Mouse (Mus musculus) T-cell, adult 2 months (primary cell): ENCODE data around the gene Kansl1l.

Source experiments
- DNase-seq: peaks from one replicate; pipeline ENCODE4 v3.0.0; 2022; ENCODE audit warnings: low spot score

Gene Kansl1l

GRCm38 (mm10) chr1:66817453-66817839 lies at the start of gene Kansl1l:
Kansl1l (minus strand) TSS chr1:66817562.
- peak; percentile 92 for DNase-seq

DNA sequence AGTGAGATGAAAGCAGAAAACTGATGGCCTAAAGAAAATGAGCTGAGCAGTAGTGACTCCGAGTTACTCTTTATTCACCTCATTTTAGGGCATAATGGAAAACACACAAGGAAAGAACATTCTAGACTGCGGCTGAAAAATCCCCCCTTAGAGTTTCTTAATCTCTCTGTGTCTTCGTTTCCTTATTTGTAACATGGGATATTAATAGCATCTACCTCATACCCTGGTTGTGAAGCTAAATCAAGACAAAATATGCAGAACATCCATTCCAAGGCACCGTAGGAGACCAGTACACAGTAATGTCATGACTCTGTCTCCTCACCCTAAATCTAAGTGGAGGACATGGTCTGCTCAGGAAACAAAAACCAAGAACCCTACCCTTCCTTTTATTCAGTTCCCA lies 48.3 kb upstream of the Kansl1l start:
- DNase-seq: no peak

DNA sequence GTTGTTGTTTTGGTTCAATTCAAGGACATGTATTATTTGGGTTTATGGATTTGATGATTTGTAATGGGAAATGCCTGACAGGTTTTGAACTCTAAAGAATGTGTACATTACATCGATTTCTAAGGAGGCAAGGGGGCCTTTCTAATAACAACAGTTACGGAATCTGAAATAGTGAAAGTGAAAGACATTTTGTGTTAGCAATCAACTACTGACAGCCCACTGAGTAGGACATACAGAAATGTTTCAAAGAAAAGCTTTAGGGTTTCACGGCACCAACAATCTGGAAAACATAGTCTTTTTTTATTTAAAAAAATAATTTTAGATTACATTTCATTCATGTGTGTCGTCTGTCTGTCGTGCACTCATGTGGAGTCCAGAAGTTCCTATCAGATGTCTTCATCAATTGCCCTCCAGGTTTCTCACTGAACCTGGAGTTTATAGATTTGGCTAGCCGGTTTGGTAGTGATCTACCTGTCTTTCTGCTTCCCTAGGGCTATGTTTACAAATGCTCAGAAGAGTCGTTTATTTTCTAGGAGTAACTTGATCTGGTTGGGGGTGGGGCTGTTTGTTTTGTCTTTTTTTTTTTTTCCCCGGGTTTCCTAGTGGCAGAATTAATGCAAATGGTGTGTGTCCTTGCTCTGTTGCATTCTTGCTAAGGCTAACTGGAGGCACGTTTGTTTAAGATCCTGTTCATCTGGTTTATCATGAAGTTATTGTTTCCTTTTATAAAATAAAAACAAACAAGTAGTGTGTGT lies 46.6 kb upstream of the Kansl1l start:
- no peak for DNase-seq

- DNase-seq: peak; percentile 61
Observed at GRCm38 (mm10) chr1:66862712-66863511, 45.5 kb upstream of the Kansl1l start, which contains the start of gene Acadl. Acadl (minus strand) TSS chr1:66863277.

DNA sequence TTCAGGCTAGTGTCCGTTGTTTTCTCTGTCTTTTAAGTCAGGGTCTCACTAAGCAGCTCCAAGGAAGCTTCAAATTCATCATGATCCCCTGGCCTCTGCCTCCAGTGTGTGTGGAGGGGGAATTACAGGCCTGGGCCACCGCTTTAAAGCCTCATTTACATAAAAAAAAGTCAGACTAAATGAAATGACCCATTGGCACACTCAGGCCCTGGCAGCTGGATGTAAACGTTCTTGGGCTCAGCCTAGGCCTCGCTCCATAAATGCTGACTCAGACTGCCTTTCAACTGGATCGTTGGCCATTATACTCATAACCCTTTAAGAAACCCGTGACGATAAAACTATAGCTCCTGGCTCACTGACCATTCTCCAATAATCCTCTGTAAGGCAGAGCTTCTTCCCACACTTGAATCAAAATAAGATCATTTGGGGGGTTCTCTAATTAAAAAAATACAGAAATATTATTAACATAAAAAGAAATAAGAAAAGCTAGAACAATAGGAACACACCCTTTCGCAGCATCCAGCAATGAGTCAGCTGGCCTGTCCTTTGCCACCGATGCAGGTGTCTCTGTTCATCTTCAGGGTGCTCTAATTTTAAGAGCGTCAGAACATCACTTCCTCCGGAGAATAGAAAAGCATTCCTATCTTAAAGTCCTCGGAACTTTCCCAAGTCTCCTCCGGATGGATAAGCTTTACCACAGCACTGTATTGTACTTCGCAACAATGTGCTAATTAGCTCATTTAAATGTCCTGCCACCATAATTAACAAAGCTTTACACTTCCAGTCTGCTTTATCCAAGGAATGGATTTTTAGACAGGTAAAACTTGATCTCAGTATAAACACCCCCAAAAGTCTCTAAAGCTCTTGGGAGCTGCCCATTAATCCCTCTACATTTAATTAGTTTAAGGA lies 44.7 kb upstream of the Kansl1l start:
- DNase-seq: no peak

- peak; percentile 15 for DNase-seq
Observed at GRCm38 (mm10) chr1:66847506-66847905, 30.1 kb upstream of the Kansl1l start.

DNA sequence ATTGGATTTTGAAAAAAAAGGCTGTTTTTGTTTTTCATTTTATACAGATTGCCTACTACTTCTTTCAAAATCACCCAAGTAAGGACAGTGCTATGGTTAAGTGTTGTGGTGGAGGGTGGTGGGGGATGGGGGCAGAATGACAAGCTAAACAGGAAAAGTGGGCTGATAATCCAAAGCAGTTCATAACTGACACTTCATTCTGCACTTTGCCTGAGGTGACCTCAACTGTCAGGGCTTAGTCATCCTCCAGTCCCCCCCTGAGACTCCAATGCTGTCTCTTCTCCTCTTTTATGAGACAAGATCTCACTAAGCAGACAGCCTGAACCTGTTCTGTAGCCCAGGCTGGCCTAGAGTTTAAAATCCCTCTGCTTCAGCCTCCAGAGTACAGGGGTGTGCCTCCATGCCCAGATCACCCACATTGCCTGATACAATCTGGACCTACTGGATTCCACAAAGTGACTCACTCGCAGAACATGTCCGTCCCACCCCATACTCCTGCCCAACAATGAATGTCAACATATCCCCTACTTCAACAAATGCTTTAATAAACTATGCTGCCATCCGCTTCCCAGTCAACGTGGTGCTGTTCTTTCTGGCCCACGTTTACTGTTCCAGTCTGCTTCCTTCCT lies 28.4 kb upstream of the Kansl1l start:
- no peak for DNase-seq

- no peak for DNase-seq
Observed at GRCm38 (mm10) chr1:66841938-66842337, 24.6 kb upstream of the Kansl1l start.

GRCm38 (mm10) chr1:66841510-66841909 lies 24.1 kb upstream of the Kansl1l start:
- DNase-seq: no peak

- no peak for DNase-seq
Observed at GRCm38 (mm10) chr1:66839755-66840438, 22.5 kb upstream of the Kansl1l start.

DNA sequence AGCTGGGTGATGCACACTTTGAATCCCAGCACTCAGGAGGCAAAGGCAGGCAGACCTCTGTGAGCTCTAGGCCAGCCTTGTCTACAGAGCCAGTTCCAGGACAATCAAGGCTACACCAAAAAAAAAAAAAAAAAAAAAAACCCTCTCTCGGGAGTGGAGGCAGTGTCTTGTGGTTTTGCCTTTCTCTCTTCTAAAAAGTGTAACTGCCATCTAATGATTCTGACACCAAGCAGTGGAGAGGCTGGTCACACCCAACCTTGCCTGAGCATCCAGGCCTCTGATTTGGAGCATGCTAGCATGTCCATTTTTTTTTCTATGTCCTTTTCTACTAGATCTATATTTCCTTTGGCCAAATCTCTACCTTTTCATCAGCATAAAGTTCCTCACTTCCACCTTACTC lies 21.8 kb upstream of the Kansl1l start:
- no peak for DNase-seq

- DNase-seq: peak; percentile 69
Observed at GRCm38 (mm10) chr1:66838184-66839042, 21.1 kb upstream of the Kansl1l start.

GRCm38 (mm10) chr1:66837207-66837606 lies 19.8 kb upstream of the Kansl1l start:
- no peak for DNase-seq

DNA sequence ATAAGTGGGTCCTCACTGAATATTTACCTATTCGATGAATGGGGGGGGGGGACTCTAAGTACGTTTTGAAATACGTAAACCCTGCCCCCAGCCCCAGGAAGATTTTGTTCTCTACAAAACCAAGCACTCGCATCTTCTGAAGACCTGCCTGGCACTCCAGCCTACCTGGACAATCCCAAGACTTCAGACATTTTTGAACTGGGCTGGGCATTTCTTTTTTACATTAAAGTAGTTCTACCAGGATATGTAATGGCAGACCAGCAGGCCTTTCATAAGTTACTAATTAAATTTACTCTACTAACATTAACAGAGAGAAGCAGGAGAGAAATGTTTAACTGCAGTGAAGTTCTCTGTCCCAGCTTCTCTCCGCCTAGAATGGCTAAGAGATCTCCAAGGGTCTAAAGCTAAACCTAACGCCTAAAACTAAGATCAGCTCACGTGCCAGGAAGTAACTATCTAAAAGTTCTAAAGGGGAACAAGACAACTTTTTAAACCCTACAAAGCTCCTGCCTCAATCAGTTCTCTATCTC lies 15.3 kb upstream of the Kansl1l start:
- no peak for DNase-seq

DNA sequence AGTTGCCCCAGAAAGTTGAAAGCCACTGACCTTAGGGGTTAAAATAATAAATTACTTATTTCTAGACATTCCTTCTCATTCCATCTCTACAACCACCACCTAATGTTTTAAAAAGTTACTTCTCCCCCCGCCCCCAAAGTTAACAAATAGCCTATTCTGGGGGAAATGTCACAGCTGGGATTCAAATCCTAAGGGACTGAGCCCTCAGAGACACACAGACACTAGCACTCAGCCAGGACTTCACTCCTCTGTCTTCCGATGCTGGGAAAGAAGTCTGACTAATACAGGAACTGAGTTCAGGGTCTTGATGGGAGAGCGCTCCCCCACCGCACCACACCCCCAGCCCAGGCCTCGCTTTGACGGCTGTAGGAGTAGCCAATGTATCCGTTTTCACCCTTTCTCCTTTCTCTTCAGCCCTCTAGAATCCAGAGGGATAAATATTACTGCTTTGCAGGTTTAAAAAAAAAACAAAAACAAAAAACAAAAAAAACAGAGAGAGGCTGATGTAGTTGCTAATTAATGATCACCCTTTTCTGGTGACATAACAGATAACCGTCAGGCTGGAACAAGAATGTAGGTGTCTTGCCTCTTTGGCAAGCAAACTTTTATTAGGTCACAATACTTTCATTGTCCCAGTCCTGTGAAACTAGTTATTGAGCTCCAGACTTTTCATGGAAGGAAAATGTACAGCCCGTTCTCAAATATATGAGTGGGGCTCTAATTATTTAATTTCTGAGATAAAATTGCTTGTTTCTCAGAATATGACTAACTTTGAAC lies 14.7 kb upstream of the Kansl1l start:
- no peak for DNase-seq

DNA sequence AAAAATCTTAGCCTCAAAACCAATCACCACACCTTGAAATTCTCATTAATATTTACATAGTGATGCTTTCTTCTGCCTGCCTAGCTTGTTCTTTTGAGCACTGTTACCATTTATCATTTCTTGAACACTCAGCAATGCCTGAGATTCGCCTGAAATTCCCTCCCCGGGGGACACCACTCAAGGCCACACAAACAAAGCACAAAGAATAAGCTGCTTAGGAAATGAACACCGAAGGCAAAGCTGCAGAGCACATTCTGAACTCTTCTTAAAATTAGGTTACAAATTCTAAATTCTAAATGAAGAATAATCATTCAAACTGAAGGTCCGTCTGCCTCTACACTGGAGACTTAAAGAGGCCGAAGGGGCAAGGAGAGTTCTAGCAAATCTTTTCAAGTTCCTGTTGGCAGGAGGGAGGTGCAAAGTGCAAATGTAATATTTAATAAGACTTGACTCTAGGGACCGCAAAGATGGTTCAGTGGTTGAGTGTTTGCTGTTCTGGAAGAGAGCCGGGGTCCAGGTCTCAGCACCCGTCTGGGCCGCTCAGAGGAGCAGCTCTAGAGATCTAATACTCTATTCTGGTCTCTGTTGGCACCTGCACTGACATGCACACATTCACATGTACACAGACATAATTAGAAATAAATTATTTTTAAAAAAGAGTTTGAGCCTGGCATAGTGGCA lies 12.2 kb upstream of the Kansl1l start:
- DNase-seq: no peak

DNA sequence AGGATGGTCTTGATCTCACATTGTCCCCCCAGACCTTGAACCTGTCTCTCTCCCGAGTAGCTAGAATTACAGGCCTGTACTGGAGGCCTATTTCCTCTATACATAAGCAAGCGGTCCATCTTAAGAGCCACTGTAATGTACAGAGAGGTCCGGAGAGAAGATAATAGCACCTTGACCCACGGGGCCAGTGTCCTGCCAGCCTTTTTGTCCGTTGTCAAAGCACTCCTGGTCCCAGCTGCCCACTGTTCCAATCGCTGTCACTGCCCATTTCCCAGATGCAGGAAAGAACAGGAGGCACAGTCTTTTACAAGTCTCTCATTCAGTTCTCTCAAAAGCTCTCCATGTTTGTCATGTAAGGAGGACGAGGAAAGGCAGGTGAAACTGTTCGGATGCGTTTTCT lies 4.6 kb upstream of the Kansl1l start:
- DNase-seq: no peak

DNA sequence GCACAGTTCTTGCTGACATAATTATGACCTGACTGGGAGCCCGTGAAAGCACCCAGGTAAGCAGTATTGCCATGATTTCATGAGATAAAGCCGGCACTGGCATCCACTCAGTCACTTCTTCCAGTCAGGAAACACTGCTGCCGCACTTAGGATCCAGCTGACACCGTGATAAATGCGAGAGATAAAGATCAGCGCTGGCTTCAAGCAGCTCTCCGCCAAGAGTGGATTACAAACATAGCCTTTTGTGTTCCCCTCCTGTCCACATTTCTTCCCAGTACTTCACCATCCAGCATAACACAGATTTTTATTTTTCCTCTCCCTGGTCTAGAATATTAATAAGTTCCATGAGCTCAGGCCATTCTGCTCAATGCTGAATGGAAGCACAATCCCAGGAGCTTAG lies 2.9 kb upstream of the Kansl1l start:
- DNase-seq: no peak
